ENCODE assay signal across 9 mouse cellular contexts in genomic region chr6:31369875-31370274, GRCm38 (mm10). TPM values are rescaled to one million over a fixed set of nuclear protein-coding genes. Genes with fewer than 3 reads are reported as not detected.
DNase-seq lines count a peak whose midpoint lies in the region; ATAC-seq and TF ChIP-seq lines count a peak whose summit lies in the region.
"Had no signal": no experiment of that assay in that cellular context is flagged by ENCODE, and none has a peak within 500 bp of the region (broad histone marks: within the 10 kb centered on the region; RNA-seq: fewer than 3 reads in every experiment).

No protein-coding gene starts in this region.

- peak; percentile 41 to 78 for DNase-seq in adrenal gland, adult (ENCODE audit: inconsistent age in 2 of 2, low spot score in 1 of 2)
- DNase-seq in adrenal gland, postnatal 4 days (ENCODE audit: low spot score in 2 of 2): no peak
- peak; percentile 22 for DNase-seq in liver, postnatal 0 days
- DNase-seq in c-Kit-positive CD71-positive TER-119-positive erythroid progenitor cells, embryonic 14.5 days (ENCODE audit: low spot score): peak; percentile 4
- peak; percentile 43 for DNase-seq in kidney, postnatal 10 days
- DNase-seq in embryo, embryonic 11 days: no peak
- no peak for DNase-seq in ovary, adult 18-20 months (ENCODE audit: low spot score)

- peak; percentile 50 for TF ChIP-seq CTCF in liver, postnatal 0 days (IDR thresholded peaks at IDR 0.05; ENCODE audit: low read depth)

- TF ChIP-seq EP300 in liver, postnatal 0 days (IDR thresholded peaks at IDR 0.05; ENCODE audit: low read depth): no peak

- H3K9ac ChIP-seq in liver, postnatal 0 days (replicated peaks): no peak overlapping the region
- H3K9ac ChIP-seq in liver, embryonic 12.5 days: no peak overlapping the region
- H3K9ac ChIP-seq: limb, embryonic 15.5 days had no signal

- no peak overlapping the region for H3K4me3 ChIP-seq in liver, postnatal 0 days (ENCODE audit: low read depth, low read length)
- no peak overlapping the region for H3K4me3 ChIP-seq in liver, embryonic 12.5 days
- H3K4me3 ChIP-seq: limb, embryonic 15.5 days had no signal

- H3K27me3 ChIP-seq in liver, postnatal 0 days (ENCODE audit: insufficient read depth, low read length): no peaks in the 10 kb centered on the region
- no peaks in the 10 kb centered on the region; the same call in 1 of the 2 replicates for H3K27me3 ChIP-seq in liver, embryonic 12.5 days (replicated peaks)
- H3K27me3 ChIP-seq: limb, embryonic 15.5 days had no signal

- no peak for ATAC-seq in liver, postnatal 0 days
- no peak for ATAC-seq in liver, embryonic 12.5 days

- 76% methylated on average over 3 of the region's 3 CpGs for WGBS in liver, postnatal 0 days (ENCODE audit: insufficient replicate concordance)
- WGBS in liver, embryonic 12.5 days (ENCODE audit: insufficient replicate concordance): 68% methylated on average over 3 of the region's 3 CpGs

- no peak overlapping the region for H3K27ac ChIP-seq in liver, postnatal 0 days (ENCODE audit: low read depth)
- no peak overlapping the region for H3K27ac ChIP-seq in liver, embryonic 12.5 days
- H3K27ac ChIP-seq: limb, embryonic 15.5 days had no signal

- no peak overlapping the region for H3K4me2 ChIP-seq in liver, postnatal 0 days (ENCODE audit: low read depth, low read length)
- no peak overlapping the region for H3K4me2 ChIP-seq in liver, embryonic 12.5 days
- H3K4me2 ChIP-seq: limb, embryonic 15.5 days had no signal

- no peaks in the 10 kb centered on the region for H3K36me3 ChIP-seq in liver, postnatal 0 days (replicated peaks; ENCODE audit: insufficient read depth, low read length)
- H3K36me3 ChIP-seq in liver, embryonic 12.5 days: no peaks in the 10 kb centered on the region
- H3K36me3 ChIP-seq: limb, embryonic 15.5 days had no signal

- H3K9me3 ChIP-seq in liver, postnatal 0 days (ENCODE audit: low read length): no peaks in the 10 kb centered on the region
- H3K9me3 ChIP-seq in liver, embryonic 12.5 days (replicated peaks): no peaks in the 10 kb centered on the region
- H3K9me3 ChIP-seq: limb, embryonic 15.5 days had no signal

- H3K4me1 ChIP-seq in liver, postnatal 0 days (ENCODE audit: insufficient read depth): no peaks in the 10 kb centered on the region
- H3K4me1 ChIP-seq in liver, embryonic 12.5 days: no peaks in the 10 kb centered on the region
- H3K4me1 ChIP-seq: limb, embryonic 15.5 days had no signal

RNA-seq across cellular contexts. Expression of gene Mkln1, which starts 28.7 kb away (rescaled TPM):
- 100 to 1,000 TPM; 170 TPM for total RNA-seq in adrenal gland, postnatal 4 days (2021)
- polyA plus RNA-seq in liver, postnatal 0 days (2015; fragmentation: Nextera tagmentation; extraction: Ambion mirVana): 95.7 and 103 TPM in 2 replicates
- polyA plus RNA-seq in liver, embryonic 12.5 days (2016; fragmentation: Nextera tagmentation; extraction: Ambion mirVana): 175 and 177 TPM in 2 replicates

Comparison
In these comparisons a context has a peak if more than half of its experiments do, and no peak if none do; other contexts are left out.
1. DNase-seq: peak in adrenal gland, adult (2 of 2), liver, postnatal 0 days (single experiment), c-Kit-positive CD71-positive TER-119-positive erythroid progenitor cells, embryonic 14.5 days (single experiment) and kidney, postnatal 10 days (single experiment); none in adrenal gland, postnatal 4 days (0 of 2), embryo, embryonic 11 days (single experiment) and ovary, adult 18-20 months (single experiment).